Mouse (Mus musculus) layer of hippocampus, adult 8-10 months (tissue): ENCODE data around the gene Myt1. TPM values are rescaled to one million over a fixed set of nuclear protein-coding genes. Genes with fewer than 3 reads are reported as not detected.
A peak's percentile ranks its signal among the peaks of the same experiment; 100 is the strongest.

ENCODE experiments used
- DNase-seq, 2 experiments: peaks; one replicate each; pipeline ENCODE4 v3.0.0; 2022; ENCODE audit warnings: low spot score in 2 of 2
- total RNA-seq, 4 experiments: library from RNA; stranded (reverse); gene quantifications; 2 replicates each; pipeline ENCODE4 v1.2.4; 2022

Myt1 gene
- 10 to 100 TPM; 23.2 to 41.8 (median 27.1) TPM for total RNA-seq

GRCm38 (mm10) chr2:181763006-181763830 lies at the start of gene Myt1:
Gene Myt1 (plus strand): TSS chr2:181763332.
- no peak for DNase-seq

- peak; percentile 65 to 69 for DNase-seq
Observed at GRCm38 (mm10) chr2:181713749-181714148, 49.4 kb upstream of the Myt1 start.

GRCm38 (mm10) chr2:181714903-181715326 lies 48.2 kb upstream of the Myt1 start, which contains the start of gene Oprl1:
Gene Oprl1 (plus strand): TSS chr2:181715016.
- DNase-seq, result peak in 1 of 2 experiments; percentile 57

GRCm38 (mm10) chr2:181715382-181715781 lies 47.8 kb upstream of the Myt1 start:
- DNase-seq, result no peak

- no peak for DNase-seq
Observed at GRCm38 (mm10) chr2:181716991-181717390, 46.1 kb upstream of the Myt1 start.

GRCm38 (mm10) chr2:181720061-181720460 lies 43.1 kb upstream of the Myt1 start:
- no peak for DNase-seq

GRCm38 (mm10) chr2:181721200-181721599 lies 41.9 kb upstream of the Myt1 start:
- no peak for DNase-seq

GRCm38 (mm10) chr2:181722213-181722612 lies 40.9 kb upstream of the Myt1 start:
- DNase-seq, result no peak

GRCm38 (mm10) chr2:181727659-181728262 lies 35.4 kb upstream of the Myt1 start:
- no peak for DNase-seq

GRCm38 (mm10) chr2:181730051-181730450 lies 33.1 kb upstream of the Myt1 start:
- no peak for DNase-seq

GRCm38 (mm10) chr2:181752626-181753025 lies 10.5 kb upstream of the Myt1 start:
- no peak for DNase-seq

- no peak for DNase-seq
Observed at GRCm38 (mm10) chr2:181758147-181758725, 4.9 kb upstream of the Myt1 start.

- DNase-seq, result peak; percentile 44 to 72
Observed at GRCm38 (mm10) chr2:181759041-181759440, 4.1 kb upstream of the Myt1 start.

GRCm38 (mm10) chr2:181763886-181764527 lies 875 bp downstream of the Myt1 start:
- no peak for DNase-seq

- DNase-seq, result no peak
Observed at GRCm38 (mm10) chr2:181764600-181764999, 1.5 kb downstream of the Myt1 start.

GRCm38 (mm10) chr2:181765251-181765650 lies 2.1 kb downstream of the Myt1 start:
- DNase-seq, result no peak

GRCm38 (mm10) chr2:181766672-181767557 lies 3.8 kb downstream of the Myt1 start:
- DNase-seq, result peak; percentile 33 to 46

GRCm38 (mm10) chr2:181768451-181768850 lies 5.3 kb downstream of the Myt1 start:
- no peak for DNase-seq

GRCm38 (mm10) chr2:181769397-181769796 lies 6.3 kb downstream of the Myt1 start:
- no peak for DNase-seq

- no peak for DNase-seq
Observed at GRCm38 (mm10) chr2:181773203-181773602, 10.1 kb downstream of the Myt1 start.

GRCm38 (mm10) chr2:181775786-181776185 lies 12.7 kb downstream of the Myt1 start:
- DNase-seq, result no peak
